Mouse (Mus musculus): Measurements from ENCODE around the gene Rac3. TPM values are rescaled to one million over a fixed set of nuclear protein-coding genes. Genes with fewer than 3 reads are reported as not detected.

Gene Rac3
- 1.1 TPM for polyA plus RNA-seq (2017; shearing (Covaris generic))

GRCm38 (mm10) chr11:120721124-120722066, at the start of gene Rac3:
TSS of gene Rac3 (plus strand) at chr11:120721470.

GRCm38 (mm10) chr11:120672687-120673593, 48.3 kb upstream of the Rac3 start, which contains the start of gene Aspscr1:
TSS of gene Aspscr1 (plus strand) at chr11:120672973.

GRCm38 (mm10) chr11:120713580-120714518, 7.4 kb upstream of the Rac3 start, which contains the start of the genes Cenpx and Lrrc45:
TSS of gene Cenpx (minus strand) at chr11:120713738.
TSS of gene Lrrc45 (plus strand) at chr11:120713925.

GRCm38 (mm10) chr11:120727169-120727527, 5.9 kb downstream of the Rac3 start, which contains the start of gene Dcxr:
TSS of gene Dcxr (minus strand) at chr11:120727281.

GRCm38 (mm10) chr11:120731858-120732680, 10.8 kb downstream of the Rac3 start, which contains the start of gene Cbr2:
TSS of gene Cbr2 (minus strand) at chr11:120732114.

GRCm38 (mm10) chr11:120762672-120763041, 41.4 kb downstream of the Rac3 start, which contains the start of gene Hmga1b:
TSS of gene Hmga1b (plus strand) at chr11:120762794.

Other genes starting within 250 kb of the Rac3 start
- gene Mrpl12, start 236.9 kb upstream of the Rac3 start, polyA plus RNA-seq (2017; shearing (Covaris generic)) = 43.3 TPM
- gene Slc25a10, start 229.6 kb upstream of the Rac3 start, polyA plus RNA-seq (2017; shearing (Covaris generic)) = 6.9 TPM
- gene Gcgr, start 190.8 kb upstream of the Rac3 start, polyA plus RNA-seq (2017; shearing (Covaris generic)) = not detected
- 80.5 TPM for gene Mcrip1, start 171.7 kb upstream of the Rac3 start, polyA plus RNA-seq (2017; shearing (Covaris generic))
- gene Ppp1r27, start 170.3 kb upstream of the Rac3 start, polyA plus RNA-seq (2017; shearing (Covaris generic)) = not detected
- gene P4hb, start 148.2 kb upstream of the Rac3 start, polyA plus RNA-seq (2017; shearing (Covaris generic)) = 187 TPM
- gene Arhgdia, start 139.8 kb upstream of the Rac3 start, polyA plus RNA-seq (2017; shearing (Covaris generic)) = 668 TPM
- 272 TPM for gene Alyref, start 123.1 kb upstream of the Rac3 start, polyA plus RNA-seq (2017; shearing (Covaris generic))
- gene Anapc11, start 123.0 kb upstream of the Rac3 start, polyA plus RNA-seq (2017; shearing (Covaris generic)) = 79.1 TPM
- gene Npb, start 113.0 kb upstream of the Rac3 start, polyA plus RNA-seq (2017; shearing (Covaris generic)) = not detected
- gene Pcyt2, start 103.5 kb upstream of the Rac3 start, polyA plus RNA-seq (2017; shearing (Covaris generic)) = 242 TPM
- 190 TPM for gene Sirt7, start 96.2 kb upstream of the Rac3 start, polyA plus RNA-seq (2017; shearing (Covaris generic))
- gene Mafg, start 87.9 kb upstream of the Rac3 start, polyA plus RNA-seq (2017; shearing (Covaris generic)) = 23.3 TPM
- gene Pycr1, start 77.7 kb upstream of the Rac3 start, polyA plus RNA-seq (2017; shearing (Covaris generic)) = 1.1 TPM
- gene Myadml2, start 73.3 kb upstream of the Rac3 start, polyA plus RNA-seq (2017; shearing (Covaris generic)) = not detected
- gene Notum, start 60.3 kb upstream of the Rac3 start, polyA plus RNA-seq (2017; shearing (Covaris generic)) = not detected
- 141 TPM for gene Aspscr1, start 48.5 kb upstream of the Rac3 start, polyA plus RNA-seq (2017; shearing (Covaris generic))
- gene Cenpx, start 7.7 kb upstream of the Rac3 start, polyA plus RNA-seq (2017; shearing (Covaris generic)) = 77.0 TPM
- gene Lrrc45, start 7.5 kb upstream of the Rac3 start, polyA plus RNA-seq (2017; shearing (Covaris generic)) = 69.5 TPM
- gene Dcxr, start 5.8 kb downstream of the Rac3 start, polyA plus RNA-seq (2017; shearing (Covaris generic)) = 0.66 TPM
- not detected for gene Cbr2, start 10.6 kb downstream of the Rac3 start, polyA plus RNA-seq (2017; shearing (Covaris generic))
- 1.0 TPM for gene Hmga1b, start 41.3 kb downstream of the Rac3 start, polyA plus RNA-seq (2017; shearing (Covaris generic))
- gene Rfng, start 62.7 kb downstream of the Rac3 start, polyA plus RNA-seq (2017; shearing (Covaris generic)) = 32.5 TPM
- 115 TPM for gene Gps1, start 62.8 kb downstream of the Rac3 start, polyA plus RNA-seq (2017; shearing (Covaris generic))
- gene Dus1l, start 74.9 kb downstream of the Rac3 start, polyA plus RNA-seq (2017; shearing (Covaris generic)) = 58.8 TPM
- 55.3 TPM for gene Fasn, start 103.1 kb downstream of the Rac3 start, polyA plus RNA-seq (2017; shearing (Covaris generic))
- gene Ccdc57, start 211.4 kb downstream of the Rac3 start, polyA plus RNA-seq (2017; shearing (Covaris generic)) = 0.20 TPM
- gene Slc16a3, start 227.0 kb downstream of the Rac3 start, polyA plus RNA-seq (2017; shearing (Covaris generic)) = 12.9 TPM